Mouse (Mus musculus): ENCODE results near the gene Fignl1.
A peak's percentile ranks its signal among the peaks of the same experiment; 100 is the strongest.

Fignl1 gene

GRCm38 (mm10) chr11:11808820-11809403 lies at the start of gene Fignl1:
TSS of gene Fignl1 (minus strand) at chr11:11808962.
- peak; percentile 95 for DNase-seq (ENCODE audit: low spot score in 2 of 2)

DNA sequence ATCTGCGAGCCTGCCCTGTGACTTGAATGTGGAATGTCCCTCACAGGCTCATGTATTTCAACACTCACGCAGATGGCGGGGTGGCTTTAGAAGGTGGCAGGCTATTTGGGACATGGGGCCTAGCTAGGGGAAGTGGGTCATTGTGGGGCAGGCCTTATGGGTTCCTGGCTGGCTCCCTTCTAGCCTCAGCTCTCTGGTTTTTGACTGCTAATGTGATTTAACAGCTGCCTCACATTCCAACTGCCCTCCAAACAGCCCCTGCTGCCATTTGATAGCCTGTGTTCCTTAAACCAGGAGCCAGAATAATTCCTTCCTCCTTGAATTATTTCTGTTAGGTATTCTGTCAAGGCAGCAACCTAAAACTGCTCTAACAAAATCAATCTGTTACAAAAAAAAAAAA lies 48.2 kb upstream of the Fignl1 start:
- no peak for DNase-seq (ENCODE audit: low spot score in 2 of 2)

DNA sequence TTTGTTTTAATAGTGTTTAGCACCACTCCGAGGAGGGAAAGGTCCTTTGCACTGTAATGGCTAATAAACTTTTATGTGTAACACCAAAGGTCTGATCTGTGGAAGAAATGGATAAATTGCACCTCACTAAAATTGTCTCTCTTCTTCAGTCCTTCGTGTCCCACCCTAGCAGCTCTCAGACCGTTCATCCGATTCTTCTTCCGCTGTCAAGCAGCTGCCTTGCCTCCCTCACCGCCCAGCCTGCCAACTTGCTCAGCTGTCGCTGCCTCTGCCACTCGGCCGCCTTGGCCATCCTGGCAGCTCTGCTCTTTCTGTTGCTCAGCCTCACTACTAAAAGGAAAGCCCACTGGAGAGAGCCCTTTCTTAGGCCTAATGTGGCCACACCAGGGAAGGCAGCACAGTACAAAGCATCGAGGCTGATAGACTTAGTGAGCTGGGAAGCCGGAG lies 46.9 kb upstream of the Fignl1 start:
- DNase-seq (ENCODE audit: low spot score in 2 of 2), result no peak

DNA sequence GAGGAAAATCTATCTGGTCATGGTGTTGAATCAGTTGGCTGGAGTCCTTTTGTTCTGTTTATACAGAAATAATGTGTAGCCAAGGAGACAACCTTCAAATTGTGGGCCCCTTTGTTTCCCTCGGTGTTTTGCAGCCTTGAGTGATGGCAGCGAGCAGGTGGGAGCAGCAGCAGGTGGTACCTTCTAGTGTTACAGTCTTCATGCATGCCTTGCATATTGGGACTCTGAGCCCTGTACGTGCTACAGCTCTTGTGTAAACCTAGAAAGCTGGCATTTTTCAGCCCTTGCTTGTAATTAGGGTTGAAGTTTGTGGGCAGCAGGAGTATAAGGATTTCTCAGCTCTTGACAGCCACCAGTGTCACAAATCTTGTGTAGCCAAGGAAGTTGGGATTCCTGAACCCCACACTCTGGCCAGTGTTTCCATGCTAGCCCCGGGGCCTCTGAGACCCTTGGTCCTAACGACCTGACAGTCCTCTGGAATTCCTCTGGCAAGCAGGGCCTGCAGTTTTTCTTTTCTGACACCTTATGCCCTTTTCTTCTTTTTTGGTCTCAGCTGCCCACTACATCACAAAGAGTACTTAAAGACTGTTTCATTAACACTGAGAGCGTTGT lies 46.4 kb upstream of the Fignl1 start:
- DNase-seq (ENCODE audit: low spot score in 2 of 2), result no peak

DNA sequence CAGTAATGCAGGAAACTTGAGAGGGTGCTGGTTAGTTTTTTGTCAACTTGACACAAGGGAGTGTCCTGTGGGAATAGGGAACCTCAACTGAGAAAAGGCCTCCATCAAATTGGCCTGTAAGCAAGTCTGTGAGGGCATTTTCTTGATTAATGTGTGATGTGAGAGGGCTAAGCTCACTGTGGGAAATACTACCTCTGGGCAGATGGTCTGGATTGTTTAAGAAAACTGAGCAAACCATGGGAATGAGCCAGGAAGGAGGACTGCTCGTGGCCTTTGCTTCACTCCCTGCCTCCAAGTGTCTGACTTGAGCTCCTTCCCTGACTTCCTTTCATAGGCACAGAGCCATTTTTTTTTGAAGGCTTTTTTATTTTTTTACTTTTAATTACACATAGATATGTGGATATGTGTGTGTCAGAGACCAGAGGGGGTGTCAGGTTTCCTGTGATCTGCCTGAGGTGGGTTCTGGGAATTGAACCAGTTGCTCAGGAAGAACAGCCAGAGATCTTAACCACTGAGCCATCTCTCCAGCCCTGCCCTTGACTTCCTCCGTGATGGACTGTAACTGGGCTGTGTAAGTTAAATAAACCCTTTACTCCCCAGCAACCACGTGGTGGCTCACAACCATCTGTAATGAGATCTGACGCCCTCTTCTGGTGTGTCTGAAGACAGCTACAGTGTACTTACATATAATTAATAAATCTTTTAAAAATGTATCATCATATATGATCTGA lies 45.1 kb upstream of the Fignl1 start:
- DNase-seq (ENCODE audit: low spot score in 2 of 2), result no peak

- no peak for DNase-seq (ENCODE audit: low spot score in 2 of 2)
These were observed 43.3 kb upstream of the Fignl1 start for GRCm38 (mm10) chr11:11851957-11852505.

DNA sequence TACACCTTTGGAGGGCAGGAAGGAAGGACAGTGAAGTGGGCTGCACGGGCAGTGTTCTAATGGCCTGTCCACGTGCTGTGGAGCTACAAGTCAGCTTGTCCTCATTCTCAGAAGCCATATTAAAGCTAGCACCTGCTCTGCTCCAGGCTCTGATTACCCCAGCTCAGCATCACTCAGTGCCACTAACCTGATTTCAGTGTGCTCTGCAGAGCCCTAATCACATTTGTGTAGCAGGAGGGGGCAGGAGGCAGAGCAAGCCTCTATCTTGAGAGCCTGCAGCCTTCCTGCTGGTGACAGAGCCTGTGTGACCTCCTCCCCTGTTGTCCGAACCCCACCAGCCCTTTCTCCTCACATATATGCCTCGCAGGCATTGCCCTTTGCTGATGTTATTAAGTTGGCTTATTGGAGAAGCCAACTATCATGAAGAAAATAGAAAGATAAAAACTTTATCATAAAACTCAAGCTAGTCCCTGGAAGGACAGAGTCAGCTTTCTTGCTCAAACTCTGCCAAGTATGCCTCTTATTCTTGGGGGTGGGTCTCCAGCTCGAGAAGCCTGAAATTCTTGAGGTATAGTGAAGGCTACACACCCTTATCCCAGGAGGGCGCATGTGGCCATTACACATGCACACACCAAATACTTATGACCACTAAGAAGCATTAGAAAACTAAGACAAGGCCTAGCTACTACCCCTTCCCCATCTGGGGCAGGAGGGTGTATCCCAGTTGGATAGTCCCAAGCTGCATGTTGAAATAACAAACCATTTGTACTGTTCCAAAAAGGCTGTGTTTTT lies 41.9 kb upstream of the Fignl1 start:
- DNase-seq (ENCODE audit: low spot score in 2 of 2), result no peak

- no peak for DNase-seq (ENCODE audit: low spot score in 2 of 2)
These were observed 41.0 kb upstream of the Fignl1 start for GRCm38 (mm10) chr11:11849513-11850311.

DNA sequence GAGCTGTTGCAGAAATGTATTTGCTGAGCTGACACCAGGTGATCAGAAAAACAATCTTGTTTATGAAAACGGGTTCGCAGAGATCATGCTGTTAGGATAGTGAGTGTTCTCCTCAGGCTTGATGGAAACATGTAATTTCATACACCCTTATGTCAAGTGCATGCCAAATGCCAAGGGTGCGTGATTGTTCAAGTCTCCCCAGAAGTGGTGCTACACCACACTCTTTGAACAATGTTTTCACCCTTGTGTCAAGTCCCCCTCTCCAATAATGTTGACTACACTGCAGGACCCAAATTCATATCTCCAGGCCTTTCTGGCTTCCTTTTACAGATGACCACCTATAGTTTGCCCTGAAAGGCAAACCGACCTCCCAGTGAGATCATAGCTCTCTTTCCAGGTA lies 39.7 kb upstream of the Fignl1 start:
- DNase-seq (ENCODE audit: low spot score in 2 of 2), result no peak

GRCm38 (mm10) chr11:11845044-11845443 lies 36.3 kb upstream of the Fignl1 start:
- peak; percentile 34 to 35 for DNase-seq (ENCODE audit: low spot score in 2 of 2)

DNA sequence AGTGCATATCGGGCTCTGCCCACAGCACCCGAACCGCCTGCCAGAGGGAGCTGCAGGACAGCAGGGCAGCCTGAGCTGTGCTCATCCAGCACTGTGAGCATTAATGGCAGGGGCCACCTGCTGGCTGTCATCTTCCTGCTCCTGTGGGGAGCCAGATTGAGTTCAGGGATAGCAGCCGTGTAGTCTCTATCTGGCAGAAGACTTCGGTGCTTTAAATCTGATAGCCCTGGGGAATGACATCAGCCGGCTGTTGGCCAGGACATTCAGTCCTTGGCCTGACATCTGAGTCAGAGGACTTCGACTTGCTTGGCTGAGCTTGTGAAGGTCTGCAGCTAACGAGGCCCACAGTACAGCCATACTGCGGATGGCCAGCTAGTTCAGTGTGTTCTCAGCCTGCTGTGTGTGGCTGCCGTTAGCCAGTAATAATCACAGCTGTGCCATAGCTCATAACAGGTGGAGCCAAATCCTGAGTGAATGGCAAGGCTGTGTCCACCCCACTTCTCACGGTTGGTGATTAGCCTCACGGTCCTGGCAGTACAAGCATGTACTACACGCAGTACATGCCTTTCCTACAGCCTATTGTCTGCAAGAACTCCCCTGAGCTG lies 35.7 kb upstream of the Fignl1 start:
- DNase-seq (ENCODE audit: low spot score in 2 of 2), result peak; percentile 90 to 91

GRCm38 (mm10) chr11:11841590-11841989 lies 32.8 kb upstream of the Fignl1 start:
- no peak for DNase-seq (ENCODE audit: low spot score in 2 of 2)

DNA sequence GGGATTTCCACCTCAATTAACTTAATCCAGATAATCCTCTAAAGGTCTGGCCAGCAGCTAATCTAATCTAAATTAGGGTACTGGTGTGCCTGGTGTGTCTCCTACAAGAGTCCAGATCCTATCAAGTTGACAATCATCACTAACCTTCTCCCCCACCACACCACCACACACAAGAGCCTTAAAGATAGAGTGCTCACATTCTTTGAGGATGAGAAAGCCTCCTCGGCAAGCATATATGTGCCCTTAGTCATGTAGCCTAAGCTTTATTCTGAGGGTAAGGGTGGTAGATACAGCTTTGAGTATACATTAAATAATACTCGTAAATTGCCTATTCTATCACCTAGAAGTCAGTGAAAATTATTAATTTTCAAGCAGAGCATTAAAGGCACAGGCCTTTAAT lies 32.0 kb upstream of the Fignl1 start:
- DNase-seq (ENCODE audit: low spot score in 2 of 2), result no peak

- DNase-seq (ENCODE audit: low spot score in 2 of 2), result no peak
These were observed 31.1 kb upstream of the Fignl1 start for GRCm38 (mm10) chr11:11839874-11840273.

GRCm38 (mm10) chr11:11837384-11837783 lies 28.6 kb upstream of the Fignl1 start:
- no peak for DNase-seq (ENCODE audit: low spot score in 2 of 2)

- DNase-seq (ENCODE audit: low spot score in 2 of 2), result peak; percentile 50 to 54
These were observed 28.1 kb upstream of the Fignl1 start for GRCm38 (mm10) chr11:11836713-11837370.

- no peak for DNase-seq (ENCODE audit: low spot score in 2 of 2)
These were observed 27.5 kb upstream of the Fignl1 start for GRCm38 (mm10) chr11:11836262-11836661.

GRCm38 (mm10) chr11:11835791-11836190 lies 27.0 kb upstream of the Fignl1 start:
- DNase-seq (ENCODE audit: low spot score in 2 of 2), result no peak

DNA sequence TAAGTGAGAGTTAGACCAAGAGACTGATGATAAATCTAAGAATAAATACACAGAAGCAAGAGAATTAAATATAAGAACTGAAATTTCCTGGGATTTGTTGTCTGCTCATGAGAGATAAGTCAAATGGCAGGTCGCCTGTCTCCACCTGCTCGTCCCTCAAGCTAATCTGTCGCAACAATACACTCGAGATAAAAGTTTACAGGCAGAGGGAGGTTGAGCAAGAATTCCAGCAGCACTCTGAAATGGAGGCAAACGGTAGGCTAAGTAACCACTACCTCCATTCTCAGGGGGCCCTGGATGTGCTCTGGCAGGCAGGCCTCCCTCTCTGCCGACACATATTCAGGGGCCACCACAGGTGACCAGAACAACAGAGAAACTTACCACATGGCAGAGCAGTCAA lies 26.6 kb upstream of the Fignl1 start:
- DNase-seq (ENCODE audit: low spot score in 2 of 2), result no peak

GRCm38 (mm10) chr11:11833100-11833499 lies 24.3 kb upstream of the Fignl1 start:
- DNase-seq (ENCODE audit: low spot score in 2 of 2), result no peak

All from heart, adult 9 months (tissue).